Mouse (Mus musculus) heart, adult 18-20 months (tissue): Measurements from ENCODE around the gene R3hdm2. TPM values are rescaled to one million over a fixed set of nuclear protein-coding genes. Genes with fewer than 3 reads are reported as not detected.

Source experiments
- DNase-seq, 2 experiments: peaks; one replicate each; pipeline ENCODE4 v3.0.0; 2021 to 2022; ENCODE audit warnings: mixed read lengths in 1 of 2
- long read RNA-seq, 2 experiments: library from polyadenylated mRNA; stranded (forward); transcript quantifications; one replicate each; pipeline ENCODE4 v2.0.0; 2021
- total RNA-seq, 2 experiments: library from RNA; stranded (reverse); gene quantifications; 2 replicates each; pipeline ENCODE4 v1.2.3; 2021

The R3hdm2 gene
- 100 to 1,000 TPM; 146 to 169 TPM for total RNA-seq
- long read RNA-seq, experiment 1, full-length matches to known transcripts = 5 of 66 reads
- long read RNA-seq, experiment 1, partial matches to known transcripts = 37 of 66 reads
- long read RNA-seq, experiment 1, other reads (novel, unspliced or antisense) = 24 of 66 reads
- long read RNA-seq, experiment 2, partial matches to known transcripts = 12 of 19 reads
- long read RNA-seq, experiment 2, other reads (novel, unspliced or antisense) = 7 of 19 reads

GRCm38 (mm10) chr10:127380251-127380691, at the start of gene R3hdm2:
Gene R3hdm2 (plus strand): TSS chr10:127380327.
- DNase-seq = peak; percentile 90 to 95

GRCm38 (mm10) chr10:127332211-127332874, 47.8 kb upstream of the R3hdm2 start:
- DNase-seq = no peak

- no peak for DNase-seq
These were observed 47.0 kb upstream of the R3hdm2 start for GRCm38 (mm10) chr10:127333152-127333551.

GRCm38 (mm10) chr10:127335271-127335670, 44.9 kb upstream of the R3hdm2 start:
- DNase-seq = no peak

GRCm38 (mm10) chr10:127336952-127337351, 43.2 kb upstream of the R3hdm2 start:
- DNase-seq = no peak

GRCm38 (mm10) chr10:127337536-127338099, 42.5 kb upstream of the R3hdm2 start:
- DNase-seq = no peak

GRCm38 (mm10) chr10:127338930-127339682, 41.0 kb upstream of the R3hdm2 start:
- DNase-seq = peak; percentile 91 to 92

GRCm38 (mm10) chr10:127339683-127340576, 40.2 kb upstream of the R3hdm2 start:
- DNase-seq = peak; percentile 63 to 67

GRCm38 (mm10) chr10:127340577-127341359, 39.4 kb upstream of the R3hdm2 start:
- DNase-seq = peak in 1 of 2 experiments; percentile 36

GRCm38 (mm10) chr10:127341360-127341690, 38.8 kb upstream of the R3hdm2 start:
- no peak for DNase-seq

- DNase-seq = peak; percentile 85 to 96
These were observed 38.1 kb upstream of the R3hdm2 start, which contains the start of gene Gli1 for GRCm38 (mm10) chr10:127341891-127342639. Gene Gli1 (minus strand): TSS chr10:127341974.

GRCm38 (mm10) chr10:127343029-127343428, 37.1 kb upstream of the R3hdm2 start:
- DNase-seq = no peak

- no peak for DNase-seq
These were observed 34.0 kb upstream of the R3hdm2 start for GRCm38 (mm10) chr10:127346173-127346572.

- no peak for DNase-seq
These were observed 31.2 kb upstream of the R3hdm2 start for GRCm38 (mm10) chr10:127348957-127349356.

- DNase-seq = no peak
These were observed 30.3 kb upstream of the R3hdm2 start for GRCm38 (mm10) chr10:127349810-127350209.

- DNase-seq = peak; percentile 50 to 78
These were observed 29.4 kb upstream of the R3hdm2 start for GRCm38 (mm10) chr10:127350594-127351284.

- no peak for DNase-seq
These were observed 28.9 kb upstream of the R3hdm2 start for GRCm38 (mm10) chr10:127351285-127351595.

- DNase-seq = no peak
These were observed 28.4 kb upstream of the R3hdm2 start for GRCm38 (mm10) chr10:127351719-127352118.

GRCm38 (mm10) chr10:127352187-127352586, 27.9 kb upstream of the R3hdm2 start:
- DNase-seq = no peak

- no peak for DNase-seq
These were observed 27.4 kb upstream of the R3hdm2 start for GRCm38 (mm10) chr10:127352766-127353165.
